Mouse (Mus musculus) erythroblast, embryonic 14.5 days (primary cell): ENCODE data around the gene 4930590J08Rik.

Experiments used
- GATA1 ChIP-seq: IDR thresholded peaks from 2 replicates; pipeline ENCODE4 v1.6.1; 2012; ENCODE audit warnings: low read length, inconsistent platforms, mixed read lengths
- TAL1 ChIP-seq: IDR thresholded peaks from 3 replicates; pipeline ENCODE4 v1.6.1; 2012; ENCODE audit warnings: low read length, inconsistent platforms, mixed read lengths

GRCm38 (mm10) chr6:91896783-91897182, 5.8 kb upstream of the 4930590J08Rik start:
- TF ChIP-seq GATA1: no peak
- no peak for TF ChIP-seq TAL1
